Mouse (Mus musculus): ENCODE results near the gene Tmem161b.
"Not testable (repeated sequence)": the region's sequence is repeated elsewhere in the genome, so short reads cannot be mapped to it uniquely, and the experiment has no call there.

Tmem161b gene

GRCm38 (mm10) chr13:84221820-84222681 is at the start of gene Tmem161b:
Tmem161b (plus strand) TSS chr13:84222296.
- DNase-seq (ENCODE audit: low spot score): peak; percentile 81

- not testable (repeated sequence) for DNase-seq (ENCODE audit: low spot score)
Measured at GRCm38 (mm10) chr13:84185835-84186234, 36.3 kb upstream of the Tmem161b start.

GRCm38 (mm10) chr13:84192723-84193122 is 29.4 kb upstream of the Tmem161b start:
- DNase-seq (ENCODE audit: low spot score): no peak

GRCm38 (mm10) chr13:84222682-84222992 is 541 bp downstream of the Tmem161b start:
- DNase-seq (ENCODE audit: low spot score): peak; percentile 8

GRCm38 (mm10) chr13:84223018-84223417 is 922 bp downstream of the Tmem161b start:
- peak; percentile 6 for DNase-seq (ENCODE audit: low spot score)

- no peak for DNase-seq (ENCODE audit: low spot score)
Measured at GRCm38 (mm10) chr13:84234019-84234418, 11.9 kb downstream of the Tmem161b start.

GRCm38 (mm10) chr13:84236768-84237167 is 14.7 kb downstream of the Tmem161b start:
- DNase-seq (ENCODE audit: low spot score): no peak

- DNase-seq (ENCODE audit: low spot score): no peak
Measured at GRCm38 (mm10) chr13:84238184-84238583, 16.1 kb downstream of the Tmem161b start.

GRCm38 (mm10) chr13:84248065-84248464 is 26.0 kb downstream of the Tmem161b start:
- no peak for DNase-seq (ENCODE audit: low spot score)

GRCm38 (mm10) chr13:84251295-84251694 is 29.2 kb downstream of the Tmem161b start:
- DNase-seq (ENCODE audit: low spot score): no peak

GRCm38 (mm10) chr13:84255047-84255446 is 33.0 kb downstream of the Tmem161b start:
- no peak for DNase-seq (ENCODE audit: low spot score)

- not testable (repeated sequence) for DNase-seq (ENCODE audit: low spot score)
Measured at GRCm38 (mm10) chr13:84264418-84264817, 42.3 kb downstream of the Tmem161b start.

- DNase-seq (ENCODE audit: low spot score): no peak
Measured at GRCm38 (mm10) chr13:84276246-84276645, 54.1 kb downstream of the Tmem161b start.

- DNase-seq (ENCODE audit: low spot score): no peak
Measured at GRCm38 (mm10) chr13:84280352-84280751, 58.3 kb downstream of the Tmem161b start.

- no peak for DNase-seq (ENCODE audit: low spot score)
Measured at GRCm38 (mm10) chr13:84282966-84283365, 60.9 kb downstream of the Tmem161b start.

GRCm38 (mm10) chr13:84284764-84285558 is 62.9 kb downstream of the Tmem161b start:
- DNase-seq (ENCODE audit: low spot score): no peak

GRCm38 (mm10) chr13:84285559-84285945 is 63.5 kb downstream of the Tmem161b start:
- no peak for DNase-seq (ENCODE audit: low spot score)

GRCm38 (mm10) chr13:84299445-84300053 is 77.5 kb downstream of the Tmem161b start:
- no peak for DNase-seq (ENCODE audit: low spot score)

- DNase-seq (ENCODE audit: low spot score): no peak
Measured at GRCm38 (mm10) chr13:84343272-84343671, 121.2 kb downstream of the Tmem161b start.

- no peak for DNase-seq (ENCODE audit: low spot score)
Measured at GRCm38 (mm10) chr13:84343691-84344495, 121.8 kb downstream of the Tmem161b start.

- DNase-seq (ENCODE audit: low spot score): no peak
Measured at GRCm38 (mm10) chr13:84344711-84345110, 122.6 kb downstream of the Tmem161b start.

GRCm38 (mm10) chr13:84345114-84345513 is 123.0 kb downstream of the Tmem161b start:
- no peak for DNase-seq (ENCODE audit: low spot score)
